Mouse (Mus musculus): ENCODE results near the gene Adipor2. TPM values are rescaled to one million over a fixed set of nuclear protein-coding genes. Genes with fewer than 3 reads are reported as not detected.

The Adipor2 gene
- total RNA-seq, 1 experiment: 59.4 TPM

GRCm38 (mm10) chr6:119330506-119330905 is 87.0 kb downstream of the Adipor2 start, which contains the start of gene Lrtm2:
Gene Lrtm2, minus strand, starts transcription at chr6:119330766.
- Histone ChIP-seq H3K4me3 (ENCODE audit: insufficient read depth in 1 of 2, low read depth in 1 of 2, low read length in 2 of 2, poor library complexity in 1 of 2, severe bottlenecking in 1 of 2) (peak within 1 kb of the TSS; percentile 65 to 66), H3K9me3 (ENCODE audit: control insufficient read depth, insufficient read depth, low read depth, low read length) (no peaks in the 10 kb centered on the region), H3K9ac (ENCODE audit: insufficient read depth, low read depth, low read length, poor library complexity, severe bottlenecking) (peak within 1 kb of the TSS; percentile 12; the same call in 1 of the 2 replicates), H3K4me1 (ENCODE audit: control insufficient read depth in 2 of 2, insufficient read depth in 2 of 2, low read length in 2 of 2, poor library complexity in 1 of 2) (peaks cover 2 to 40% of the 10 kb centered on the region in 2 experiments; a peak in 3 of 4 replicates), H3K36me3 (ENCODE audit: control insufficient read depth, insufficient read depth, low read length, poor library complexity, severe bottlenecking) (no peaks in the 10 kb centered on the region), H3K27ac (ENCODE audit: insufficient read depth, low read depth, low read length, poor library complexity, severe bottlenecking) (no peak within 1 kb of the TSS)
- in situ Hi-C loops (cut with MboI; ENCODE audit: low sequenced_read_pairs in 2 of 2, unreplicated experiment in 2 of 2): loop anchor here in 1 of 2 experiments (5.0 kb wide), 1 partner anchor 108 kb away; no protein-coding TSS in a partner anchor
- DNase-seq (ENCODE audit: low read depth, low spot score): no peak
- no peak for TF ChIP-seq CHD2 (IDR thresholded peaks at IDR 0.05; ENCODE audit: low read depth, low read length)
- no peak for TF ChIP-seq ZC3H11A (IDR thresholded peaks at IDR 0.05; ENCODE audit: borderline replicate concordance, low read depth, low read length)
- no peak for TF ChIP-seq HCFC1 (IDR thresholded peaks at IDR 0.05; ENCODE audit: borderline replicate concordance, insufficient read depth, low read length)
- TF ChIP-seq ZNF384 (IDR thresholded peaks at IDR 0.05; ENCODE audit: low read depth, low read length): no peak
- no peak for TF ChIP-seq MAFK (IDR thresholded peaks at IDR 0.05; ENCODE audit: insufficient read depth, low read depth, low read length)

GRCm38 (mm10) chr6:119329936-119330335 is 87.6 kb downstream of the Adipor2 start:
- Histone ChIP-seq H3K4me1 (ENCODE audit: control insufficient read depth in 2 of 2, insufficient read depth in 2 of 2, low read length in 2 of 2, poor library complexity in 1 of 2) (peaks cover 4 to 46% of the 10 kb centered on the region in 2 experiments), H3K36me3 (ENCODE audit: control insufficient read depth, insufficient read depth, low read length, poor library complexity, severe bottlenecking) (no peaks in the 10 kb centered on the region), H3K4me3 (ENCODE audit: insufficient read depth in 1 of 2, low read depth in 1 of 2, low read length in 2 of 2, poor library complexity in 1 of 2, severe bottlenecking in 1 of 2) (peak overlapping the region; percentile 65 to 66; a peak in 3 of 4 replicates), H3K9me3 (ENCODE audit: control insufficient read depth, insufficient read depth, low read depth, low read length) (no peaks in the 10 kb centered on the region), H3K27ac (ENCODE audit: insufficient read depth, low read depth, low read length, poor library complexity, severe bottlenecking) (no peak overlapping the region), H3K9ac (ENCODE audit: insufficient read depth, low read depth, low read length, poor library complexity, severe bottlenecking) (no peak overlapping the region)
- TF ChIP-seq ZNF384 (IDR thresholded peaks at IDR 0.05; ENCODE audit: low read depth, low read length) (no peak), CHD2 (IDR thresholded peaks at IDR 0.05; ENCODE audit: low read depth, low read length) (no peak), HCFC1 (IDR thresholded peaks at IDR 0.05; ENCODE audit: borderline replicate concordance, insufficient read depth, low read length) (no peak), MAFK (IDR thresholded peaks at IDR 0.05; ENCODE audit: insufficient read depth, low read depth, low read length) (no peak), ZC3H11A (IDR thresholded peaks at IDR 0.05; ENCODE audit: borderline replicate concordance, low read depth, low read length) (no peak)
- DNase-seq (ENCODE audit: low read depth, low spot score): no peak
- in situ Hi-C loops (cut with MboI; ENCODE audit: low sequenced_read_pairs in 2 of 2, unreplicated experiment in 2 of 2): loop anchor here in 1 of 2 experiments (5.0 kb wide), 1 partner anchor 108 kb away; no protein-coding TSS in a partner anchor

GRCm38 (mm10) chr6:119329215-119329714 is 88.2 kb downstream of the Adipor2 start:
- no peak overlapping the region for H3K27ac ChIP-seq (ENCODE audit: insufficient read depth, low read depth, low read length, poor library complexity, severe bottlenecking)
- H3K9ac ChIP-seq (ENCODE audit: insufficient read depth, low read depth, low read length, poor library complexity, severe bottlenecking): no peak overlapping the region
- no peak for TF ChIP-seq CHD2 (IDR thresholded peaks at IDR 0.05; ENCODE audit: low read depth, low read length)
- TF ChIP-seq MAFK (IDR thresholded peaks at IDR 0.05; ENCODE audit: insufficient read depth, low read depth, low read length): no peak
- no peak for TF ChIP-seq ZNF384 (IDR thresholded peaks at IDR 0.05; ENCODE audit: low read depth, low read length)
- no peak for TF ChIP-seq HCFC1 (IDR thresholded peaks at IDR 0.05; ENCODE audit: borderline replicate concordance, insufficient read depth, low read length)
- in situ Hi-C loops (cut with MboI; ENCODE audit: low sequenced_read_pairs in 2 of 2, unreplicated experiment in 2 of 2): no loop called here
- H3K4me3 ChIP-seq (ENCODE audit: insufficient read depth in 1 of 2, low read depth in 1 of 2, low read length in 2 of 2, poor library complexity in 1 of 2, severe bottlenecking in 1 of 2): no peak overlapping the region
- no peaks in the 10 kb centered on the region for H3K9me3 ChIP-seq (ENCODE audit: control insufficient read depth, insufficient read depth, low read depth, low read length)
- DNase-seq (ENCODE audit: low read depth, low spot score): no peak
- no peaks in the 10 kb centered on the region for H3K36me3 ChIP-seq (ENCODE audit: control insufficient read depth, insufficient read depth, low read length, poor library complexity, severe bottlenecking)
- H3K4me1 ChIP-seq (ENCODE audit: control insufficient read depth in 2 of 2, insufficient read depth in 2 of 2, low read length in 2 of 2, poor library complexity in 1 of 2): peaks cover 4 to 49% of the 10 kb centered on the region in 2 experiments

GRCm38 (mm10) chr6:119328521-119329115 is 88.9 kb downstream of the Adipor2 start:
- in situ Hi-C loops (cut with MboI; ENCODE audit: low sequenced_read_pairs in 2 of 2, unreplicated experiment in 2 of 2): no loop called here
- H3K36me3 ChIP-seq (ENCODE audit: control insufficient read depth, insufficient read depth, low read length, poor library complexity, severe bottlenecking): no peaks in the 10 kb centered on the region
- no peak for TF ChIP-seq MAFK (IDR thresholded peaks at IDR 0.05; ENCODE audit: insufficient read depth, low read depth, low read length)
- no peak for TF ChIP-seq HCFC1 (IDR thresholded peaks at IDR 0.05; ENCODE audit: borderline replicate concordance, insufficient read depth, low read length)
- no peak for TF ChIP-seq CHD2 (IDR thresholded peaks at IDR 0.05; ENCODE audit: low read depth, low read length)
- no peak for TF ChIP-seq ZNF384 (IDR thresholded peaks at IDR 0.05; ENCODE audit: low read depth, low read length)
- no peak for TF ChIP-seq ZC3H11A (IDR thresholded peaks at IDR 0.05; ENCODE audit: borderline replicate concordance, low read depth, low read length)
- DNase-seq (ENCODE audit: low read depth, low spot score): no peak
- no peak overlapping the region for H3K9ac ChIP-seq (ENCODE audit: insufficient read depth, low read depth, low read length, poor library complexity, severe bottlenecking)
- peaks cover 6 to 54% of the 10 kb centered on the region in 2 experiments for H3K4me1 ChIP-seq (ENCODE audit: control insufficient read depth in 2 of 2, insufficient read depth in 2 of 2, low read length in 2 of 2, poor library complexity in 1 of 2)
- no peak overlapping the region for H3K4me3 ChIP-seq (ENCODE audit: insufficient read depth in 1 of 2, low read depth in 1 of 2, low read length in 2 of 2, poor library complexity in 1 of 2, severe bottlenecking in 1 of 2)
- H3K27ac ChIP-seq (ENCODE audit: insufficient read depth, low read depth, low read length, poor library complexity, severe bottlenecking): no peak overlapping the region
- no peaks in the 10 kb centered on the region for H3K9me3 ChIP-seq (ENCODE audit: control insufficient read depth, insufficient read depth, low read depth, low read length)
